Mouse (Mus musculus) ES-CJ7 (cell line): Measurements from ENCODE around the gene Sval1.

Experiments
- DNase-seq: peaks from one replicate; pipeline ENCODE4 v3.0.0; 2011; ENCODE audit warnings: low read depth, low spot score

Gene Sval1

DNA sequence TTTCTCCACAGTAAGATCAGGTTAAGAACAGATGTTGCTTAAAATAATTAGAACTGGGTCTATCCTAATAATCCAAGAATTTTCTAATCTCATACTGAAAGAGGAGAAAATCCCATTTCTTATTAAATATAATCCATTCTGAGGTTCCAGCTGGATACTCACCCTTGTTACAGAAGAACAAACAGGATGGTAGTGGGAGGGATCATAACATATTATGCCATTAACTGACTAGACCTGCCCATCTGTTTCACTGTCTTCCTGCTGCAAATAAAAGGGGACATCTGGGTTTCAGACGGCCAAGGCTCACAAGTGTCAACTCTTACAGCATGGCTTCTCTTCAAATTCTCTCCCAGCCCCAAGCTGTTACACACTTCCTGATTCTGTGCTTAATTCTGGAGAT is at the start of gene Sval1:
Sval1 (plus strand) TSS at position 301 of the 400 bp plus-strand sequence.
- no peak for DNase-seq

DNA sequence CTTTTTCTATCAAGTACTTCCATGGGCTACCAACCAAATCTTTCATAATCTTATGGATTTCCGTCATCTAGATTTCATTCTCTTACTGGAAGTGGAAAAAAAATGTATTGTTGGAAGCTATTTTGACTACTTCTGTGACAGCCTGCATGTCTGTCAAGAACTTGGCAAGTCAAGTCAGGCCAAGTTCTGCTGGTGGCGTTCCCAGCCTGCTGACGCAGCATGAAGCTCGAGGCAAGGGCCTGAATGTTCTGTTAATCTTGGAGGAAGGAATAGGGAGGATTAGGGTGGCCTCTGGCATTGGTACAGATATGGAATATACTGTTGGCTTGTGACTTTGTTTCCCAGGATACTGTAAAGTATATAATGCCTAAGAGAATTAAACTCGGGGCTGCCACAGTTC is 39.8 kb upstream of the Sval1 start:
- DNase-seq = no peak

DNA sequence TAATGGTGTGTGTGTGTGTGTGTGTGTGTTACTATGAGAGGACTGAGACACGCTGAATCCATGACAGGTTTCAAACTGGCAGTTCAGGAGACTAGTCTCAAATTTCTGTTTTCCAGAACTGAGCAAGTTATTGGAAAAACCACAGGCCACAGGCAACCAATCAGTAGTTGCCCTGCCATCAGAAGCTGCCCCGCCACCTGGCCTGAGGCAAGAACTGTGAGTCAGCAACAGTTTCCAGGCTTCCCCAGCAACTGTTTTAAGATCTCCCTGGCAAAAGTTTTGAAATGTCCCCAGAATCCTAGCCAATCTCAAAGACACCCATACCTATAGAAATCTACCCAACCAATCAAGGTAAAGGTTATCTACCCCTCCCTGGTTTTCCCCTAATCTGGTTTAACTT is 36.5 kb upstream of the Sval1 start:
- no peak for DNase-seq

GRCm38 (mm10) chr6:41967840-41968239 is 16.4 kb downstream of the Sval1 start, which contains the start of gene Sval3:
TSS of gene Sval3 (plus strand) at chr6:41968140.
- no peak for DNase-seq
